Mouse (Mus musculus) brain, embryonic 14.5 days (tissue): Measurements from ENCODE around the gene Haus3.
A peak's percentile ranks its signal among the peaks of the same experiment; 100 is the strongest.

ENCODE experiments used
- CTCF ChIP-seq: fragments of 200-500 bp; IDR thresholded peaks from 2 replicates; pipeline ENCODE4 v1.5.1; 2012; ENCODE audit warnings: inconsistent platforms, mild to moderate bottlenecking, moderate library complexity, borderline replicate concordance; ENCODE audit not compliant: insufficient read depth, insufficient read length; ENCODE audit errors: extremely low read depth
- POLR2A ChIP-seq: fragments of 200-500 bp; IDR thresholded peaks from 2 replicates; pipeline ENCODE4 v1.6.1; 2012; ENCODE audit warnings: mild to moderate bottlenecking, inconsistent platforms, borderline replicate concordance; ENCODE audit not compliant: poor library complexity, insufficient read depth, insufficient read length, severe bottlenecking; ENCODE audit errors: extremely low read depth

DNA sequence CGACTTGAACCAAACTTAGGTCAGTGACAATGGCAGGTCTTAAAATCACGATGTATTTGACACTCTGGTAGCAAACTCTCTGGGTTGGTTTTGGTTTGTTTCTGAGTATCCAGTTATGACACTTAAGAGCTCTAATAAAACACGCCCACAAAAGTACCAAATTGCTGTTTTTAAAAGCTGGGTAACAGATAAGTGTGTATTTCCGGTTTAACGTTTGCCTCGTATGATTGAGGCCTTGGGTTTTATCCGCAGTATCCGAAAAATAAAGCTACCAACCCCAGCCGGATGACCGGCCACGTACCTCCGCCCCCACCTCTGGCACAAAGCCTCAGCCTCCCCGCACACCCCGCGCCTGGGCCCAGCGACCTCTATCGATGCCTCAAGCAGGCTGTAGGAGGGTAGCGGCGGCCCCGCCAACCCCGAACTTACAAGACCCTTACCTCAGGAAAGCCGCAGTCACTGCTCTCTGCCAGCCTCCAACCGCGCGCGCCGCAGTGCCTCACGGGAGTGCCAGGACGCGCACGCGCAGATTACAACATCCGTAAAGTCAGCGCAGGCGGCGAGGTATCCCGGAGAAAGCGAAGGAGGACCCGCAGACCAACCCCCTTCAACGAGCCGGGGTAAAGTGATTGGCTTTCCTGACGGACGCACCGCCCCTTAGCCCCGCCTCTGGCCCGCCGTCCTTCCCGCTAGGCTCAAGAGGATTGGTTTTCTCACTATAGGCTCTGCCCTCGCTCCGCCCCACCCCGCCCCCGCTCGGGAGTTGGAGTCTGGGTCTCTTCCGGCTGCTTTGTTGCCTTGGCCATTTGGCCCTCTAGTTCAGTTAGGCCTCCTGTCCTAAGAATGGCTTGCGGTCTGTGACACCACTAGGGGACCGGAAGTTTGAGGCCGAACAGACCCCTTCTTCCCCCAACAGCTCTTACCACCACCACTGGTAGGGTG is at the start of gene Haus3, which contains the start of gene Poln:
- TF ChIP-seq CTCF: peak; percentile 11; the same call in 1 of the 2 replicates
- peak; percentile 58; the same call in 1 of the 2 replicates for TF ChIP-seq POLR2A
